Mouse (Mus musculus) embryonic facial prominence, embryonic 12.5 days (tissue): ENCODE measurements around the gene Krt27. TPM values are rescaled to one million over a fixed set of nuclear protein-coding genes. Genes with fewer than 3 reads are reported as not detected.

ENCODE experiments used
- ATAC-seq: fragments of 200-750 bp; cut with Nextera tagmentation; 2 replicates; pipeline ENCODE4 v1.8.0; 2017; ENCODE audit not compliant: insufficient number of reproducible peaks, insufficient read depth, low FRiP score, low TSS enrichment
- H3K27ac ChIP-seq: fragments of 300-500 bp; sonication (generic); 2 replicates; pipeline ENCODE4 v1.5.1; 2016; ENCODE audit warnings: mild to moderate bottlenecking
- H3K27me3 ChIP-seq: fragments of 300-500 bp; sonication (generic); 2 replicates; pipeline ENCODE4 v1.6.1; 2016; ENCODE audit warnings: mild to moderate bottlenecking, moderate library complexity
- H3K36me3 ChIP-seq: fragments of 300-500 bp; sonication (generic); 2 replicates; pipeline ENCODE4 v1.6.1; 2016; ENCODE audit warnings: mild to moderate bottlenecking
- H3K4me1 ChIP-seq: fragments of 300-500 bp; sonication (generic); 2 replicates; pipeline ENCODE4 v1.6.1; 2016
- H3K4me2 ChIP-seq: fragments of 300-500 bp; sonication (generic); replicated peaks from 2 replicates; pipeline ENCODE4 v1.6.1; 2016; ENCODE audit warnings: mild to moderate bottlenecking, moderate library complexity
- H3K4me3 ChIP-seq: fragments of 300-500 bp; sonication (generic); 2 replicates; pipeline ENCODE4 v1.5.1; 2016; ENCODE audit warnings: mild to moderate bottlenecking
- H3K9ac ChIP-seq: fragments of 300-500 bp; sonication (generic); 2 replicates; pipeline ENCODE4 v1.6.1; 2016; ENCODE audit warnings: mild to moderate bottlenecking, moderate library complexity
- H3K9me3 ChIP-seq: fragments of 300-500 bp; sonication (generic); 2 replicates; pipeline ENCODE4 v1.6.1; 2016; ENCODE audit warnings: mild to moderate bottlenecking, moderate library complexity
- WGBS: fragments of 180-500 bp; shearing (Covaris S2); methylation state at CpG from one replicate; pipeline ENCODE4 v1.1.7; 2016; 5-methylcytosine and 5-hydroxymethylcytosine counted together
- polyA plus RNA-seq: library from polyadenylated mRNA; unstranded; fragments of >200 nt; fragmentation: Nextera tagmentation; extraction: Ambion mirVana; gene quantifications from 2 replicates; pipeline ENCODE4 v1.2.1, GENCODE M21; 2016

Gene Krt27
- polyA plus RNA-seq, 1 experiment from 2014 or later = not detected

DNA sequence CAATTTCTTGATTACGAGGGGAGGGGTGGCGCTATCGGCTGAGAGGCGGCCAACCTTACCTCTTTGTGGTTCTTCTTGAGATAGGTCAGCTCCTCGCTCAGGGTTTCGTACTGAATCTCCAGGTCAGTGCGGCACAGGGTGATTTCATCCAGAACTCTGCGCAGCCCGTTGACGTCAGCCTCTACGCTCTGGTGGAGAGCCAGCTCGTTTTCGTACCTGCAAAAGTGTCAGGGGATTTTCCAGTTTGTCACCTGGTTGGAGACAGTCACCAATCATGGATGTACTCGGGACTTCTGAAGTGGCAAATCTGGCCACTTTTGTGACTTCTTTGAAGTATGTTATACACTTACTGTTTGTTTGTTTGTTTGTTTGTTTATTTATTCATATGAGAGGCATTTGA lies 29.8 kb downstream of the Krt27 start:
- Histone ChIP-seq H3K27me3 (no peaks in the 10 kb centered on the region), H3K27ac (no peak overlapping the region), H3K36me3 (no peaks in the 10 kb centered on the region), H3K9me3 (no peaks in the 10 kb centered on the region), H3K4me2 (no peak overlapping the region), H3K9ac (no peak overlapping the region), H3K4me1 (no peaks in the 10 kb centered on the region), H3K4me3 (no peak overlapping the region)
- ATAC-seq = no peak
- 89% methylated on average over 14 of the region's 14 CpGs for WGBS

DNA sequence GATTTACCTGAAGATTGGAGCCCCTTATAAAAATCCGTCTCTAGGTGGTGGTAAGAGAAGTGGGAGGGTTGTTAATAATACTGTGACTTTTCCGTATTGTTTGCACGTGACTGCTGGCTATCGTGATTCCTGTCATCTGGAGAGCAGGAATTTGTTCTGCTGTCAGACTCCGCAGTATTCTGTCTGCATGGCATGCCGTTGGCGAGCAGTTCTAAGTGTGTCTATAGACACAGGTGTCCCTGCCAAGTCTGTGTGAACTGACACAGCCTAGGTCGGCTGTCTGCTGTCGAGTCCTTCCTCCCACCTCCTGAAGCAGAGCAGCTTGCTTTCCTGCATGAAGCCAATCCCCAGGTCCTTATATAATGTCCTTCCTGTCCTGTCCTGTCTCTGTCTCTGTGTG lies 31.8 kb downstream of the Krt27 start:
- no peak for ATAC-seq
- Histone ChIP-seq H3K9ac (no peak overlapping the region), H3K4me2 (no peak overlapping the region), H3K27me3 (no peaks in the 10 kb centered on the region), H3K9me3 (no peaks in the 10 kb centered on the region), H3K4me3 (no peak overlapping the region), H3K4me1 (no peaks in the 10 kb centered on the region), H3K27ac (no peak overlapping the region), H3K36me3 (no peaks in the 10 kb centered on the region)
- WGBS = 71% methylated on average over 9 of the region's 9 CpGs

DNA sequence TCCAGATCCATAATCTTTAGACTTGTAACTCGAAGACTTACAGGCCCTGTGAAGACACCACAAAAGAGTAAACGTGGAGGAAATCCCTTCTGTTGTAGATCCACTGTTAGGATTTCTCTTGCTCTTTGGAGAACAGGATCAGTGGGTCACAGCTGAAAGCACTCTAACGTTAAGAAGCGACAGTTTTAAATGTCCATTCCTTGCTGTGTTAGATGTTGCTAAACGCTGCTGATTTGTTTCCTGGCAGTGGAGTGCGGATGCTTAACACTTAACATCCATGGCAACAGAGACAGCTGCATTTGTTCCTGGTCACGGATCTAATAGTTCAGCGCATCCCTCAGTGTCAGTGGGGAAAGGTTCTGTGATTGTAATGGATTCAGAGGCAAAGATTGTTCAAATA lies 34.4 kb downstream of the Krt27 start:
- 63% methylated on average over 8 of the region's 8 CpGs for WGBS
- Histone ChIP-seq H3K27ac (no peak overlapping the region), H3K27me3 (no peaks in the 10 kb centered on the region), H3K4me2 (no peak overlapping the region), H3K9me3 (no peaks in the 10 kb centered on the region), H3K36me3 (no peaks in the 10 kb centered on the region), H3K4me1 (no peaks in the 10 kb centered on the region), H3K4me3 (no peak overlapping the region), H3K9ac (no peak overlapping the region)
- no peak for ATAC-seq

DNA sequence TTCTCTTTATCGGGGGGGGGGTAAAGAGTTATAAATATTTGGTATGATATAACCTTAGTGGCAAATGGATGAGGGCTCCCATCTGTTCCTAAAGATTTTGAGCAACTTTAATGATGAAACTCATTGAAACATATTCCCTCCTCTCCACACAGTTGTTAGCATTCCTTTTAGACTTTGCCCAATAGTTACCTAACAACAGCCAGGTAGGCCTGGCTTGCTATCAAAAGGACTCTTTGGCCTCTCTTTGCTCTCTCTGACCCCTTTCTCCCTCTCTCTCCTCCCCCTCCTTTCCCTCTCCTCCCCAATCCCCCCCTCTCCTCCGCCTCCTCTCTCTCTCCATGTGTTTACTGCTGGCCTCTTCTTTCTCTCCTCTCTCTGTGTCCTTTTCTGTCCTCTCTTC lies 36.3 kb downstream of the Krt27 start:
- H3K4me2 ChIP-seq = no peak overlapping the region
- no peak overlapping the region for H3K27ac ChIP-seq
- ATAC-seq = no peak
- no peaks in the 10 kb centered on the region for H3K9me3 ChIP-seq
- no peaks in the 10 kb centered on the region for H3K4me1 ChIP-seq
- H3K27me3 ChIP-seq = no peaks in the 10 kb centered on the region
- 85% methylated on average over 2 of the region's 2 CpGs for WGBS
- H3K36me3 ChIP-seq = no peaks in the 10 kb centered on the region
- no peak overlapping the region for H3K9ac ChIP-seq
- no peak overlapping the region for H3K4me3 ChIP-seq

DNA sequence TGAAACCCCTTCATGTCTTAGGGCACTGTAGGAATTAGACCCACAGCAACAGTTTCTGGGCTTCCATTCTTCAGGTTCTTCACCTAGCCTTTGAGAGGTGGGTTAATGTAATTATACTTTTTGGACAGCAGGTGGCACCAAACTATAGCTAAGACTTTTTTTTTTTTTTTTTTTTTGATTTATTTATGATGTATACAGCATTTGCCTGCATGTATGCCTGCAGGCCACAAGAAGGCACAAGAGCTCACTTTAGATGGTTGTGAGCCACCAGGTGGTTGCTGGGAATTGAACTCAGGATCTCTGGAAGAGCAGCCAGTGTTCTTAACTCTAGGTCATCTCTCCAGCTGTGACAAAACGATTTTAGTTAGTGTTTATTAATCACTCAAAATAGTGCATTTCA lies 40.0 kb downstream of the Krt27 start:
- Histone ChIP-seq H3K9me3 (no peaks in the 10 kb centered on the region), H3K4me3 (no peak overlapping the region), H3K36me3 (no peaks in the 10 kb centered on the region), H3K27ac (no peak overlapping the region), H3K4me1 (no peaks in the 10 kb centered on the region), H3K9ac (no peak overlapping the region), H3K4me2 (no peak overlapping the region), H3K27me3 (no peaks in the 10 kb centered on the region)
- no peak for ATAC-seq
- WGBS = 89% methylated on average over 1 of the region's 1 CpGs

DNA sequence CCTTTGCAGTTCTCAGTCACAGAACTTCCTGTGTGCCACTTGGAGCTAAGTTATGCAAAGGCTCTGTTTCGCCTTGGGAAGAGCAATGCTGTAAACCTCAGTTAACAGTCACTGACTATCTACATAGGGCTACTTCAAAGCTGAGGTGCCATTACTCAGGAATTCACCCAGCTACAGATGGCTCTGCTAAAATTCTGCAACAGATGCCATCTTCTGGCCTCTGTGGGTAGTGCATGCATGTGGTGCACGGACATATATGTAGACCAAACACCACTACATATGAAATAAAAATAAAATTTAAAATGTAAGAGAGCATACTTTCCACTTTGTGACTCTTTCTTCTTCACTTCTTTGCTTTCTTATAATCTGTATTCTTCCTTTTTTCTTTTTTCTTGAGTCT lies 43.3 kb downstream of the Krt27 start:
- H3K27ac ChIP-seq = no peak overlapping the region
- H3K27me3 ChIP-seq = no peaks in the 10 kb centered on the region
- 27% methylated on average over 2 of the region's 2 CpGs for WGBS
- no peaks in the 10 kb centered on the region for H3K36me3 ChIP-seq
- no peaks in the 10 kb centered on the region for H3K9me3 ChIP-seq
- H3K4me3 ChIP-seq = no peak overlapping the region
- no peak overlapping the region for H3K9ac ChIP-seq
- H3K4me1 ChIP-seq = no peaks in the 10 kb centered on the region
- no peak for ATAC-seq
- H3K4me2 ChIP-seq = no peak overlapping the region

Other genes starting within 250 kb of the Krt27 start
- 0.81 TPM in 2 replicates for gene Ccr7, start 196.0 kb downstream of the Krt27 start, polyA plus RNA-seq
- 329 and 340 TPM in 2 replicates for gene Smarce1, start 120.1 kb downstream of the Krt27 start, polyA plus RNA-seq
- 0.38 and 0.58 TPM in 2 replicates for gene Krt222, start 107.0 kb downstream of the Krt27 start, polyA plus RNA-seq
- 0.33 and 0.51 TPM in 2 replicates for gene Krt24, start 65.8 kb downstream of the Krt27 start, polyA plus RNA-seq
- gene Krt25, start 28.2 kb downstream of the Krt27 start, polyA plus RNA-seq = not detected in 2 replicates
- gene Krt26, start 13.1 kb downstream of the Krt27 start, polyA plus RNA-seq = not detected in 2 replicates
- gene Krt28, start 23.8 kb upstream of the Krt27 start, polyA plus RNA-seq = 0.18 and 0.29 TPM in 2 replicates
- gene Krt10, start 38.3 kb upstream of the Krt27 start, polyA plus RNA-seq = 34.6 and 35.3 TPM in 2 replicates
- not detected in 2 replicates for gene Krt12, start 71.2 kb upstream of the Krt27 start, polyA plus RNA-seq
- gene Krt20, start 87.0 kb upstream of the Krt27 start, polyA plus RNA-seq = 0.40 and 0.42 TPM in 2 replicates
- gene Krt23, start 142.0 kb upstream of the Krt27 start, polyA plus RNA-seq = 0.61 and 2.4 TPM in 2 replicates
- not detected in 2 replicates for gene Krt39, start 170.2 kb upstream of the Krt27 start, polyA plus RNA-seq
- not detected in 2 replicates for gene Krt40, start 192.1 kb upstream of the Krt27 start, polyA plus RNA-seq
- not detected in 2 replicates for gene Krtap3-3, start 199.8 kb upstream of the Krt27 start, polyA plus RNA-seq
- gene Krtap3-2, start 205.7 kb upstream of the Krt27 start, polyA plus RNA-seq = not detected in 2 replicates
- gene Gm11939, start 208.4 kb upstream of the Krt27 start, polyA plus RNA-seq = not detected in 2 replicates
- gene Krtap3-1, start 215.5 kb upstream of the Krt27 start, polyA plus RNA-seq = not detected in 2 replicates
- not detected in 2 replicates for gene Krtap1-5, start 229.9 kb upstream of the Krt27 start, polyA plus RNA-seq
- gene Krtap1-4, start 232.6 kb upstream of the Krt27 start, polyA plus RNA-seq = not detected in 2 replicates
- not detected in 2 replicates for gene Krtap1-3, start 240.2 kb upstream of the Krt27 start, polyA plus RNA-seq
- gene Krtap9-3, start 247.0 kb upstream of the Krt27 start, polyA plus RNA-seq = not detected in 2 replicates